Mouse (Mus musculus) spleen, embryonic (tissue): Measurements from ENCODE around the gene Fbrs.
"Not testable (repeated sequence)": the region's sequence is repeated elsewhere in the genome, so short reads cannot be mapped to it uniquely, and the experiment has no call there.

Experiments
- CTCF ChIA-PET: fragments of 350-600 bp; sonication (Branson Sonifier 250); formaldehyde crosslinking; loops from one replicate; lab custom pipeline; 2022; lab: Charles Lee

The Fbrs gene

GRCm38 (mm10) chr7:127475186-127475740 is 3.7 kb upstream of the Fbrs start:
- CTCF ChIA-PET = interaction anchor here (0.5 kb wide), 1 partner anchor 13 kb away, joined by 7 read pairs; no protein-coding TSS in a partner anchor

GRCm38 (mm10) chr7:127476336-127476735 is 2.7 kb upstream of the Fbrs start:
- CTCF ChIA-PET = no interaction called here

GRCm38 (mm10) chr7:127476855-127477254 is 2.1 kb upstream of the Fbrs start:
- CTCF ChIA-PET = no interaction called here

DNA sequence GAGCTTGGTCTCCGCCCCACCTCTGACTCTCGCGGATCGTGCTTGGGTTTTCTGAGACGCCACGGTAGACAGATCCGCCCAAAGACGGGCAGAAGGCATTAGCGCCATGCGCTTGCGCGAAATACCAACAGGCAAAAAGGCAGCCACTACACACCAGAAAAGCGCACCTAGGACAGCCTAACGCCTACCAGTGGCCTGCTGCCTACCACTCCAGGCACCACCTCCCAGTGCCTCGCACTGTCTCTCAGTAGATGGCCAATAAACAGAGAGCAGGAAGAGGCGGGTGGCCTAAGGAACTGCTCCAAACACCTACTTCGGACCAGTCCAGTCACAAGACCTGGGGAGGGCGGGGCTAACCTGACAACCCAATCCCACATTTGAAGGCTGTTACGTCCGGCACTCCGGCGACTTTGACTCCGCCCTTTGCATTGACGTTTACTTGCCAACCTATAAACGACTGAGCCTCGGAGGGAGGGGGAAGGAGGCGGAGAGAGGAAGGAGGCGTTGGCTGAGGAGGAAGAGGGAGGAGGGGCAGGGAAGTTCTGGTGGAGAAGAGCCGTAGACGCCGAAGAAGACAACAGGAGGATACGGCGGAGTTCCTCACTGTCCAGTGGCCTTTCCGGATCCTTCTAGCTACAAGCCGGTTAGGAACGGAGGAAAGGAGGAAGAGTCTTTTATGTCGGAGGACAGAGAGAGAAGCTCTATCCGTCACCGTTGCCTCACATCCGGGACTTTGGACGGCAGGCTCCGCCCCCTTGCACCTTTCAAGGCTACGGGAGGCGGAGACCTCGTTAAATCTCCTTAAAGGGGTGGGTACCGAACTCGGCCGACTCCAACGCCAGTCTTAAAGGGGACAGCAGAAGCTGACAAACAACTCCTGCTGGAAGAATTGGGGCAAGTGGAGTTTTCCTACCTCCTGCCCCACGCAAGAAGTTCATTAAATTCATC is 1.0 kb upstream of the Fbrs start:
- CTCF ChIA-PET = no interaction called here

GRCm38 (mm10) chr7:127479318-127480225 is 573 bp downstream of the Fbrs start:
- CTCF ChIA-PET = interaction anchor here (0.6 to 0.7 kb wide), 2 partner anchors 8 to 21 kb away, joined by 3 read pairs; no protein-coding TSS in a partner anchor

GRCm38 (mm10) chr7:127480321-127480720 is 1.3 kb downstream of the Fbrs start:
- CTCF ChIA-PET = interaction anchor here (0.6 to 1.2 kb wide), 3 partner anchors 20 to 27 kb away, joined by 3 read pairs; no protein-coding TSS in a partner anchor

- CTCF ChIA-PET = no interaction called here
These were observed 6.4 kb downstream of the Fbrs start for GRCm38 (mm10) chr7:127485416-127485815.

GRCm38 (mm10) chr7:127488364-127488763 is 9.4 kb downstream of the Fbrs start:
- CTCF ChIA-PET = interaction anchor here (0.6 to 0.9 kb wide), 4 partner anchors 9 to 67 kb away, joined by 3 to 7 read pairs (median 6); partner anchors contain the start of gene Fbrs

- CTCF ChIA-PET = no interaction called here
These were observed 11.0 kb downstream of the Fbrs start for GRCm38 (mm10) chr7:127489982-127490381.

DNA sequence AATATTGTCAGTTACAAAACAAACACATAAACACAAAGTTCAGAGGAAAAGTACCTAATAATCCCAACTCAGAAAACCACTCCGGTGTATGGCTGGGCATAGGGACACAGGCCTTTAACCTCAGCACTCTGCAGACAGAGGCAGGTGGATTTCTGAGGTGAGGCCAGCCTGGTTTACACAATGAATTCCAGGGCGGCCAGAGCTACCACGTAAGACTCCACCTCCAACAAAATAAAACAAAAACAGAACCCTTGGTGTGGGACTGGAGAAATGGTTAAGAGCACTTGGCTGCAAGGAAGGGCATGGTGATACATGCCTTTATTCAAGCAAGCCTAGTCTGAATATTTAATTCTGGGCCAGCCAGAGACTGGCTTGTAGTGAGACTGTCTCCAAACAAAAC is 12.8 kb downstream of the Fbrs start:
- CTCF ChIA-PET = no interaction called here

- CTCF ChIA-PET = interaction anchor here (0.7 kb wide), 1 partner anchor 1334 kb away, joined by 5 read pairs; no protein-coding TSS in a partner anchor
These were observed 15.6 kb downstream of the Fbrs start for GRCm38 (mm10) chr7:127494648-127495047.

GRCm38 (mm10) chr7:127497382-127497781 is 18.4 kb downstream of the Fbrs start:
- CTCF ChIA-PET = interaction anchor here (0.6 kb wide), 1 partner anchor 63 kb away, joined by 20 read pairs; no protein-coding TSS in a partner anchor

GRCm38 (mm10) chr7:127498407-127498806 is 19.4 kb downstream of the Fbrs start:
- CTCF ChIA-PET = no interaction called here

- CTCF ChIA-PET = no interaction called here
These were observed 29.3 kb downstream of the Fbrs start for GRCm38 (mm10) chr7:127508291-127508690.

DNA sequence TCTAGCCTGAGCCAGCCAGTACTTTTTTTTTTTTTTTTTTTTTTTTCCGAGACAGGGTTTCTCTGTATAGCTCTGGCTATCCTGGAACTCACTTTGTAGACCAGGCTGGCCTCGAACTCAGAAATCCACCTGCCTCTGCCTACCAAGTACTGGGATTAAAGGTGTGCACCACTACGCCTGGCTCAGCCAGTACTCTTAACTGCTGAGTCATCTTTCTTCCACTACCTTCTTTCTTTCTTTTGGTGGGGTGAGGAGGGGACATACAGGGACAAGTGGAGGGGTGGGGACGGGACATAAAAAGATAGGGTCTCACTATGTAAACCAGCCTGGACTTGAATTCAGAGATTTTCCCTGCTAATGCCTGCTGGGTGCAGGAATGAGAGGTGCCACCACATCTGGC is 30.8 kb downstream of the Fbrs start:
- CTCF ChIA-PET = not testable (repeated sequence)

GRCm38 (mm10) chr7:127511241-127511640 is 32.2 kb downstream of the Fbrs start:
- CTCF ChIA-PET = no interaction called here

- CTCF ChIA-PET = no interaction called here
These were observed 32.8 kb downstream of the Fbrs start, which contains the start of gene Srcap for GRCm38 (mm10) chr7:127511808-127512230. Gene Srcap, plus strand, starts transcription at chr7:127511983.

DNA sequence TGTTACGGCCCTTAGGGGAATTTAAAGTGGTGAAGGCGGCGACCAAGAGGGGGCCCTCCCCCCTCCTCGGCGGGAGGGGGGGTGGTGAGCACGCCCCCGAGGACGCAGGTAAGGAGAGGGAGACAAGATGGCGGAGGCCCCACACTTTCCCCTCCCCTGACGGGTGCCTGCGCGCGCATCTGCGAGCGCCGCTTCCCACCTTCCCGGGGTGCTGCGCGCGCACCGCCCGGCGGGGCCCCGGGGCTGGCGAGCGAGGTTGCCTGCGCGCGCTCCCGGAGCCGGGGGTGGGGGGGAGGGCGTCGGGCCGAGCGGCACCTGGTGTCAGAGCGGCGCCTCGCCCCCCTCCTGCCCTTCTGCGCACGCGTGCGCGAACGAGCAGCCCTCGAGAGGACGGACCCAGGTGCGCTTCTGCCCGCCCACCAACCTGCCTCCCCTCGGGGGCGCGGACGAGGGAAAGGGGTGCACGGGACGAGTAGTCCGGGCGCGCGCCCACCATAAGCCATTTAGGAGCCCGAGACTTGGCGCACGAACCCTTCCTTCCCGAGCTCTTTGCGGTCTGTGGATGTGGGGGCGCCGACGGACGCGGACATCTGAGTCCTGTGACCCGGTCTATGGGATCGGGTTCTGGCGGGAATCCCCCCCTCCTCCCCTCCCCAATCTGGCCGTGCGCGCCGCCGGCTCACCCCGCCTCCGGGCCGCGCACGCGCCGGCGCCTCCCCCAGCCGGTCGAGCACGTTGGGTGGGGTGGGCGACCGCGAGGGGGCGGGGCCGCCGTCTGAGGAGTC is 33.4 kb downstream of the Fbrs start:
- CTCF ChIA-PET = no interaction called here

DNA sequence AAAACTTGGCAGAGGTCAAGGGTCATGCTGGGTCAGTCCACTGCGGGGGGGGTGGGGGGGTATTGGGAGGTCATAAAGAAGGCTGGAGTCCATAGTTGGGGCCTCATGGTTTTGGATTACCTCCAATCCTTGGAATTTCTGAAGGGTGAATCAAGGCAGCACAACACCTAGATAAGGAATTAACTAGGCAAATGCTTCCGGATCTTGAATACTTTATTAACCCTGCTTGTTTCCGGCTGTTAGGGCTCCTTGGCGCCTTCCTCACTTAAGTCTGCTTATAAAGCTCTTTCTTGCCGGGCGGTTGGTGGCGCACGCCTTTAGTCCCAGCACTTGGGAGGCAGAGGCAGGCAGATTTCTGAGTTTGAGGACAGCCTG is 34.0 kb downstream of the Fbrs start:
- CTCF ChIA-PET = interaction anchor here (0.6 kb wide), 1 partner anchor 15 kb away, joined by 3 read pairs; no protein-coding TSS in a partner anchor

GRCm38 (mm10) chr7:127513781-127514180 is 34.8 kb downstream of the Fbrs start:
- CTCF ChIA-PET = no interaction called here
